Mouse (Mus musculus): ENCODE data around the gene Ddrgk1.

The Ddrgk1 gene

DNA sequence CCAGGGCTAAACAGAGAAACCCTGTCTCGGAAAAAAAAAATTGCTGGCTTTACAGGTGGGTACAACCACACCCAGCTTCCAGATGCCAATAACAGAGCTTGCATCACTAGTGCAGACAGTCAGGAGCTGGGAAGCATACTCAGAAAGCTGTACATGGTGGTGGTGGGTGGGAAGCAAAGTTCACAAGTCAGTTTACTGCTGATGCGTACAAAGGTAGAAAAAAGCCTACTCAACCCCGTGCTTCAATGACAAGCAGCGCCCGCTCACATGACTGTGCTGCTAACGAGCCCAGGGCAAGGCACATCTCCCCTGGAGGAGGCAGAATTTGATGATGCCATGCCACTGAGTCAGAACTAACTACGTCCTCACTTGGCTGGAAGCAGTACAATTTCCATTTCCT, 45.5 kb downstream of the Ddrgk1 start:
- in situ Hi-C loops (cut with MboI; ENCODE audit: unreplicated experiment in 2 of 2), result loop anchor here in 1 of 2 experiments (25.0 kb wide), 1 partner anchor 893 kb away; no protein-coding TSS in a partner anchor

DNA sequence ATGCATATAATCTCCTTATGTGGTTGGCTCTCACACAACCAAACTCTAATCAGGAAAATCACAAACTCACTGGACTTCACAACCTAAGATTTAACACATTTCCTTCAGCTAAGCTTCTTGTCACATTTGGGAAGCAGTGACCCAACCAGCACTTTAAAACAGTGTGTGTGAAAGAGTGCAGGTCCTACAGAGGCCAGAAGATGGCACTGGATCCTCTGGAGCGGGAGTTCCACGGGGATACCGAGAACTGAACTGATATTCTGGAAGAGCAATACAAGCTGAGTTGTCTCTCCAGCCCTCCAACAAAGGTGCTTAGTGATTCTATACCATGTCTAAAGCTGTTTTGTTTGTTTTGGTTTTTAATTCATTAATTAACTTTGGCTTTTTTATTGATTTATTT, 51.4 kb downstream of the Ddrgk1 start:
- in situ Hi-C loops (cut with MboI; ENCODE audit: unreplicated experiment in 2 of 2), result loop anchor here in 1 of 2 experiments (5.0 to 25.0 kb wide), 2 partner anchors 149 to 899 kb away; no protein-coding TSS in a partner anchor
